Mouse (Mus musculus): ENCODE results near the gene Syngr3.

The Syngr3 gene

GRCm38 (mm10) chr17:24689251-24690081 lies at the start of gene Syngr3:
Gene Syngr3 (minus strand): TSS chr17:24689955.
- no peak for TF ChIP-seq GATA4 (IDR thresholded peaks at IDR 0.05; ENCODE audit: insufficient replicate concordance, low read length)

GRCm38 (mm10) chr17:24738238-24738637 lies 48.5 kb upstream of the Syngr3 start:
- no peak for TF ChIP-seq GATA4 (IDR thresholded peaks at IDR 0.05; ENCODE audit: insufficient replicate concordance, low read length)

GRCm38 (mm10) chr17:24737135-24737810 lies 47.5 kb upstream of the Syngr3 start:
- no peak for TF ChIP-seq GATA4 (IDR thresholded peaks at IDR 0.05; ENCODE audit: insufficient replicate concordance, low read length)

- TF ChIP-seq GATA4 (IDR thresholded peaks at IDR 0.05; ENCODE audit: insufficient replicate concordance, low read length) = no peak; the same call in 1 of the 2 replicates
Observed at GRCm38 (mm10) chr17:24736330-24737051, 46.7 kb upstream of the Syngr3 start, which contains the start of gene Msrb1. Gene Msrb1 (plus strand): TSS chr17:24736642.

- no peak for TF ChIP-seq GATA4 (IDR thresholded peaks at IDR 0.05; ENCODE audit: insufficient replicate concordance, low read length)
Observed at GRCm38 (mm10) chr17:24735446-24735845, 45.7 kb upstream of the Syngr3 start.

- no peak for TF ChIP-seq GATA4 (IDR thresholded peaks at IDR 0.05; ENCODE audit: insufficient replicate concordance, low read length)
Observed at GRCm38 (mm10) chr17:24734513-24734912, 44.8 kb upstream of the Syngr3 start.

- no peak for TF ChIP-seq GATA4 (IDR thresholded peaks at IDR 0.05; ENCODE audit: insufficient replicate concordance, low read length)
Observed at GRCm38 (mm10) chr17:24733434-24734050, 43.8 kb upstream of the Syngr3 start.

- TF ChIP-seq GATA4 (IDR thresholded peaks at IDR 0.05; ENCODE audit: insufficient replicate concordance, low read length) = no peak
Observed at GRCm38 (mm10) chr17:24732233-24732935, 42.6 kb upstream of the Syngr3 start.

- no peak for TF ChIP-seq GATA4 (IDR thresholded peaks at IDR 0.05; ENCODE audit: insufficient replicate concordance, low read length)
Observed at GRCm38 (mm10) chr17:24730787-24731186, 41.0 kb upstream of the Syngr3 start.

GRCm38 (mm10) chr17:24729067-24729466 lies 39.3 kb upstream of the Syngr3 start:
- no peak for TF ChIP-seq GATA4 (IDR thresholded peaks at IDR 0.05; ENCODE audit: insufficient replicate concordance, low read length)

GRCm38 (mm10) chr17:24728184-24728583 lies 38.4 kb upstream of the Syngr3 start:
- no peak for TF ChIP-seq GATA4 (IDR thresholded peaks at IDR 0.05; ENCODE audit: insufficient replicate concordance, low read length)

GRCm38 (mm10) chr17:24727618-24728017 lies 37.9 kb upstream of the Syngr3 start, which contains the start of gene Rpl3l:
Gene Rpl3l (plus strand): TSS chr17:24727820.
- TF ChIP-seq GATA4 (IDR thresholded peaks at IDR 0.05; ENCODE audit: insufficient replicate concordance, low read length) = no peak

- TF ChIP-seq GATA4 (IDR thresholded peaks at IDR 0.05; ENCODE audit: insufficient replicate concordance, low read length) = no peak
Observed at GRCm38 (mm10) chr17:24725637-24726390, 36.1 kb upstream of the Syngr3 start.

- no peak for TF ChIP-seq GATA4 (IDR thresholded peaks at IDR 0.05; ENCODE audit: insufficient replicate concordance, low read length)
Observed at GRCm38 (mm10) chr17:24724184-24724583, 34.4 kb upstream of the Syngr3 start, which contains the start of gene Ndufb10. Gene Ndufb10 (minus strand): TSS chr17:24724478.
